Mouse (Mus musculus) brain, adult 10 weeks (tissue): ENCODE data around the gene Zbtb46. TPM values are rescaled to one million over a fixed set of nuclear protein-coding genes. Genes with fewer than 3 reads are reported as not detected.

Experiments
- polyA plus RNA-seq: library from polyadenylated mRNA; stranded (reverse); fragments of 350-450 nt; fragmentation: Illumina TruSeq; extraction: RNeasy Lipid Tissue Mini Kit (QIAGEN cat#74804); gene quantifications from one replicate; pipeline ENCODE4 v1.2.3, GENCODE M21; 2015; ENCODE audit warnings: low read depth, low replicate concordance

Zbtb46 gene
- polyA plus RNA-seq = 6.2 TPM

GRCm38 (mm10) chr2:181459153-181459672 lies at the start of gene Zbtb46:
Zbtb46 (minus strand) TSS chr2:181459426.

GRCm38 (mm10) chr2:181496831-181497547 lies 37.8 kb upstream of the Zbtb46 start, which contains the start of gene Tpd52l2:
Tpd52l2 (plus strand) TSS chr2:181497142.

GRCm38 (mm10) chr2:181493156-181493927 lies 34.1 kb upstream of the Zbtb46 start, which contains the start of gene Abhd16b:
Abhd16b (plus strand) TSS chr2:181493206.

GRCm38 (mm10) chr2:181379778-181380177 lies 79.4 kb downstream of the Zbtb46 start, which contains the start of gene Lime1:
Lime1 (plus strand) TSS chr2:181380078.

GRCm38 (mm10) chr2:181364860-181365596 lies 94.2 kb downstream of the Zbtb46 start, which contains the start of the genes Zgpat and Arfrp1:
Zgpat (plus strand) TSS chr2:181364928.
Arfrp1 (minus strand) TSS chr2:181365404.

Other genes starting within 250 kb of the Zbtb46 start
- gene Srms, start 246.2 kb downstream of the Zbtb46 start, polyA plus RNA-seq = 0.28 TPM
- not detected for gene Fndc11, start 239.4 kb downstream of the Zbtb46 start, polyA plus RNA-seq
- 1.9 TPM for gene Helz2, start 217.4 kb downstream of the Zbtb46 start, polyA plus RNA-seq
- gene Gmeb2, start 171.4 kb downstream of the Zbtb46 start, polyA plus RNA-seq = 19.4 TPM
- 1,118 TPM for gene Stmn3, start 144.9 kb downstream of the Zbtb46 start, polyA plus RNA-seq
- 26.0 TPM for gene Rtel1, start 139.7 kb downstream of the Zbtb46 start, polyA plus RNA-seq
- gene Zgpat, start 94.5 kb downstream of the Zbtb46 start, polyA plus RNA-seq = 52.2 TPM
- 65.1 TPM for gene Arfrp1, start 94.0 kb downstream of the Zbtb46 start, polyA plus RNA-seq
- 31.4 TPM for gene Lime1, start 79.3 kb downstream of the Zbtb46 start, polyA plus RNA-seq
- gene Abhd16b, start 33.8 kb upstream of the Zbtb46 start, polyA plus RNA-seq = not detected
- gene Tpd52l2, start 37.7 kb upstream of the Zbtb46 start, polyA plus RNA-seq = 156 TPM
- 172 TPM for gene Dnajc5, start 61.1 kb upstream of the Zbtb46 start, polyA plus RNA-seq
- 58.3 TPM for gene Uckl1, start 125.5 kb upstream of the Zbtb46 start, polyA plus RNA-seq
- gene Prpf6, start 132.4 kb upstream of the Zbtb46 start, polyA plus RNA-seq = 42.7 TPM
- gene Zfp512b, start 133.4 kb upstream of the Zbtb46 start, polyA plus RNA-seq = 45.3 TPM
- gene Samd10, start 139.8 kb upstream of the Zbtb46 start, polyA plus RNA-seq = 24.8 TPM
- gene Gm29797, start 197.6 kb upstream of the Zbtb46 start, polyA plus RNA-seq = not detected
- 7.8 TPM for gene Sox18, start 212.2 kb upstream of the Zbtb46 start, polyA plus RNA-seq
- 74.5 TPM for gene Tcea2, start 220.9 kb upstream of the Zbtb46 start, polyA plus RNA-seq
- gene Rgs19, start 234.6 kb upstream of the Zbtb46 start, polyA plus RNA-seq = 41.0 TPM
- gene Lkaaear1, start 239.0 kb upstream of the Zbtb46 start, polyA plus RNA-seq = not detected